Comparison of ENCODE assay signal across 7 mouse cellular contexts in the genomic region with DNA sequence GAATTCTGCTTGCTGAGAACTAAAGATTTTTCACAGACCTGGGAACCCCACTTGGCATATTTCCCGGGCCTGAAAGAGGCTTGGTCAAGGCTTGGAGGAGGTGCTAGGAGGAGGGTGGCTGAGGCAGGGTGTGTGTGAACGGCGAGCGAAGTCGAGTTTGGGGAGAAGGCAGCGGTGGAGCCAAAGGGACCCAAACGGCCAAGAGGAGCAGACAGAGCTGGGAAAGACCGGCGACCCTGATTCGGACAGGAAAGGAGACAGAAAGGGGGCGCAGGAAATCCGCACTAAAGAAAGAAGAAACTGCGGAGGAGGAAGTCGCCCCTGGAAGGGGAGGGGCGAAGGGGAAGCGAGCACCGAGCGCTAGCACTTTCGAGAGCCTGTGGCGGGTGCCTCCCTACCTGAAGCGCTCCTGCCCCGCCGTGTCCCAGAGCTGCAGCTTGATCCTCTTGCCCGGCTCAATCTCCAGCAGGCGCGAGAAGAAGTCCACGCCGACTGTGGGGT. TPM values are rescaled to one million over a fixed set of nuclear protein-coding genes. Genes with fewer than 3 reads are reported as not detected.
DNase-seq lines count a peak whose midpoint lies in the region; ATAC-seq and TF ChIP-seq lines count a peak whose summit lies in the region.

No protein-coding gene starts in this region.

- no peak for TF ChIP-seq CTCF in liver, adult 2 months (IDR thresholded peaks at IDR 0.05; ENCODE audit: low read depth, low read length)

- H3K9ac ChIP-seq in ES-E14 (ENCODE audit: insufficient read depth, low read depth, low read length, poor library complexity, severe bottlenecking) = peak overlapping the region; percentile 70
- peak overlapping the region; percentile 73 for H3K9ac ChIP-seq in forebrain, embryonic 13.5 days
- peak overlapping the region; percentile 62 for H3K9ac ChIP-seq in hindbrain, embryonic 12.5 days
- H3K9ac ChIP-seq in liver, adult 2 months (ENCODE audit: low read depth, low read length) = peak overlapping the region; percentile 38; the same call in 1 of the 2 replicates
- peak overlapping the region; percentile 60 for H3K9ac ChIP-seq in midbrain, embryonic 16.5 days (ENCODE audit: low read depth, low read length)

- H3K9me3 ChIP-seq in ES-E14 (ENCODE audit: control insufficient read depth, insufficient read depth, low read depth, low read length) = no peaks in the 10 kb centered on the region
- H3K9me3 ChIP-seq in forebrain, embryonic 13.5 days (replicated peaks) = no peaks in the 10 kb centered on the region
- no peaks in the 10 kb centered on the region for H3K9me3 ChIP-seq in hindbrain, embryonic 12.5 days (replicated peaks)
- H3K9me3 ChIP-seq in midbrain, embryonic 16.5 days (replicated peaks; ENCODE audit: control insufficient read depth, low read length, poor library complexity, severe bottlenecking) = no peaks in the 10 kb centered on the region

- in situ Hi-C loops in ES-E14 (cut with MboI; ENCODE audit: low sequenced_read_pairs in 2 of 2, unreplicated experiment in 2 of 2) = no loop called here

- TF ChIP-seq POLR2A in liver, adult 2 months (IDR thresholded peaks at IDR 0.05; ENCODE audit: extremely low read depth, insufficient read depth, low read length) = no peak

- H3K36me3 ChIP-seq in ES-E14 (ENCODE audit: control insufficient read depth, insufficient read depth, low read length, poor library complexity, severe bottlenecking) = no peaks in the 10 kb centered on the region
- H3K36me3 ChIP-seq in forebrain, embryonic 13.5 days (ENCODE audit: poor library complexity, severe bottlenecking) = no peaks in the 10 kb centered on the region
- H3K36me3 ChIP-seq in hindbrain, embryonic 12.5 days = no peaks in the 10 kb centered on the region
- no peaks in the 10 kb centered on the region for H3K36me3 ChIP-seq in liver, adult 2 months (ENCODE audit: control insufficient read depth, insufficient read depth, low read length)
- no peaks in the 10 kb centered on the region for H3K36me3 ChIP-seq in midbrain, embryonic 16.5 days (ENCODE audit: control insufficient read depth, insufficient read depth, low read length)

- no peaks in the 10 kb centered on the region for H3K79me2 ChIP-seq in liver, adult 2 months (ENCODE audit: control insufficient read depth, insufficient read depth, low read length)

- no peaks in the 10 kb centered on the region for H3K4me1 ChIP-seq in ES-E14 (ENCODE audit: control insufficient read depth in 2 of 2, insufficient read depth in 2 of 2, low read length in 2 of 2, poor library complexity in 1 of 2)
- peaks cover 10% of the 10 kb centered on the region for H3K4me1 ChIP-seq in forebrain, embryonic 13.5 days
- H3K4me1 ChIP-seq in hindbrain, embryonic 12.5 days = peaks cover 10% of the 10 kb centered on the region
- no peaks in the 10 kb centered on the region for H3K4me1 ChIP-seq in liver, adult 2 months (ENCODE audit: control insufficient read depth, insufficient read depth, low read length)
- peaks cover 8% of the 10 kb centered on the region; the same call in 1 of the 2 replicates for H3K4me1 ChIP-seq in midbrain, embryonic 16.5 days (ENCODE audit: control insufficient read depth, insufficient read depth, low read length)

- ATAC-seq in forebrain, embryonic 13.5 days = peak; percentile 65
- peak; percentile 78 for ATAC-seq in hindbrain, embryonic 12.5 days (ENCODE audit: low FRiP score)
- peak; percentile 23 for ATAC-seq in midbrain, embryonic 16.5 days

- no peak overlapping the region for H3K27ac ChIP-seq in ES-E14 (ENCODE audit: insufficient read depth, low read depth, low read length, poor library complexity, severe bottlenecking)
- no peak overlapping the region for H3K27ac ChIP-seq in forebrain, embryonic 13.5 days
- H3K27ac ChIP-seq in hindbrain, embryonic 12.5 days = peak overlapping the region; percentile 52; the same call in 1 of the 2 replicates
- H3K27ac ChIP-seq in liver, adult 2 months (replicated peaks; ENCODE audit: insufficient read depth, low read depth, low read length) = peak overlapping the region; percentile 24
- no peak overlapping the region for H3K27ac ChIP-seq in midbrain, embryonic 16.5 days (ENCODE audit: low read length)

- H3K27me3 ChIP-seq in forebrain, embryonic 13.5 days = no peaks in the 10 kb centered on the region
- no peaks in the 10 kb centered on the region for H3K27me3 ChIP-seq in hindbrain, embryonic 12.5 days
- peaks cover 16% of the 10 kb centered on the region; the same call in 1 of the 2 replicates for H3K27me3 ChIP-seq in liver, adult 2 months (ENCODE audit: control insufficient read depth, insufficient read depth, low read length)
- no peaks in the 10 kb centered on the region for H3K27me3 ChIP-seq in midbrain, embryonic 16.5 days (ENCODE audit: control insufficient read depth, insufficient read depth, low read depth, low read length)

- under 1% methylated on average over 27 of the region's 28 CpGs for WGBS in forebrain, embryonic 13.5 days
- under 1% methylated on average over 28 of the region's 28 CpGs for WGBS in hindbrain, embryonic 12.5 days
- WGBS in liver, adult 2 months = 2% methylated on average over 28 of the region's 28 CpGs
- WGBS in midbrain, embryonic 16.5 days = 1% methylated on average over 24 of the region's 28 CpGs

- DNase-seq in ES-E14 (ENCODE audit: low read depth, low spot score) = peak; percentile 63
- DNase-seq in adrenal gland, postnatal 25 days = peak; percentile 2
- DNase-seq in liver, adult 2 months (ENCODE audit: extremely low read depth, low read depth, low spot score) = no peak
- DNase-seq in telencephalon, adult 2 months (ENCODE audit: low read depth, low spot score) = peak; percentile 17

- peak overlapping the region; percentile 76 for H3K4me2 ChIP-seq in forebrain, embryonic 13.5 days
- peak overlapping the region; percentile 78 for H3K4me2 ChIP-seq in hindbrain, embryonic 12.5 days (replicated peaks)
- H3K4me2 ChIP-seq in midbrain, embryonic 16.5 days (ENCODE audit: low read length) = peak overlapping the region; percentile 81

- H3K4me3 ChIP-seq in ES-E14 (ENCODE audit: insufficient read depth in 1 of 2, low read depth in 1 of 2, low read length in 2 of 2, poor library complexity in 1 of 2, severe bottlenecking in 1 of 2) = peak overlapping the region; percentile 85 to 89
- peak overlapping the region; percentile 65 for H3K4me3 ChIP-seq in forebrain, embryonic 13.5 days
- peak overlapping the region; percentile 72 for H3K4me3 ChIP-seq in hindbrain, embryonic 12.5 days
- peak overlapping the region; percentile 53 for H3K4me3 ChIP-seq in liver, adult 2 months (ENCODE audit: insufficient read depth, low read depth, low read length)
- H3K4me3 ChIP-seq in midbrain, embryonic 16.5 days (ENCODE audit: low read depth, low read length) = peak overlapping the region; percentile 59

TF ChIP-seq in ES-E14, 5 proteins besides CTCF, POLR2A, EP300 and RAD21:
- TF ChIP-seq HCFC1 (IDR thresholded peaks at IDR 0.05; ENCODE audit: borderline replicate concordance, insufficient read depth, low read length) (no peak; the same call in 1 of the 2 replicates), MAFK (IDR thresholded peaks at IDR 0.05; ENCODE audit: insufficient read depth, low read depth, low read length) (no peak), ZC3H11A (IDR thresholded peaks at IDR 0.05; ENCODE audit: borderline replicate concordance, low read depth, low read length) (no peak), ZNF384 (IDR thresholded peaks at IDR 0.05; ENCODE audit: low read depth, low read length) (no peak), CHD2 (IDR thresholded peaks at IDR 0.05; ENCODE audit: low read depth, low read length) (no peak)
TF ChIP-seq in ES-E14: peak in this region for 0.

RNA-seq across cellular contexts. Expression of gene Rab39, which starts 0.5 kb away (rescaled TPM):
- total RNA-seq in ES-E14 (2012; rRNA removed) = 1.1 and 1.8 TPM in 2 replicates
- total RNA-seq in adrenal gland, postnatal 25 days (2021) = 0.64 and 1.00 TPM in 2 replicates
- 3.1 and 4.2 TPM in 2 replicates for polyA plus RNA-seq in forebrain, embryonic 13.5 days (2015; fragmentation: Nextera tagmentation; extraction: Ambion mirVana)
- 3.1 and 3.2 TPM in 2 replicates for polyA plus RNA-seq in hindbrain, embryonic 12.5 days (2016; fragmentation: Nextera tagmentation; extraction: Ambion mirVana)
- total RNA-seq in liver, adult 2 months (2014; rRNA removed) = 0.83 and 1.0 TPM in 2 replicates
- 0.10 and 0.26 TPM in 2 replicates for polyA plus RNA-seq in liver, adult 2 months (2012; rRNA removed)
- polyA plus RNA-seq in midbrain, embryonic 16.5 days (2015; fragmentation: Nextera tagmentation; extraction: Ambion mirVana) = 2.0 and 2.2 TPM in 2 replicates

RNA-seq across cellular contexts. Expression of gene Cul5, which starts 35.7 kb away (rescaled TPM):
- 31.5 and 42.6 TPM in 2 replicates for total RNA-seq in ES-E14 (2012; rRNA removed)
- 32.2 and 41.6 TPM in 2 replicates for total RNA-seq in adrenal gland, postnatal 25 days (2021)
- 42.6 and 44.2 TPM in 2 replicates for polyA plus RNA-seq in forebrain, embryonic 13.5 days (2015; fragmentation: Nextera tagmentation; extraction: Ambion mirVana)
- 49.1 and 49.8 TPM in 2 replicates for polyA plus RNA-seq in hindbrain, embryonic 12.5 days (2016; fragmentation: Nextera tagmentation; extraction: Ambion mirVana)
- 15.4 and 18.0 TPM in 2 replicates for total RNA-seq in liver, adult 2 months (2014; rRNA removed)
- 2.3 and 2.4 TPM in 2 replicates for polyA plus RNA-seq in liver, adult 2 months (2012; rRNA removed)
- polyA plus RNA-seq in midbrain, embryonic 16.5 days (2015; fragmentation: Nextera tagmentation; extraction: Ambion mirVana) = 35.9 and 40.8 TPM in 2 replicates

Comparison
In these comparisons a context has a peak if more than half of its experiments do, and no peak if none do; other contexts are left out.
1. H3K27ac ChIP-seq: peak in hindbrain, embryonic 12.5 days (single experiment) and liver, adult 2 months (single experiment); none in ES-E14 (single experiment), forebrain, embryonic 13.5 days (single experiment) and midbrain, embryonic 16.5 days (single experiment).
2. ATAC-seq: peak in every context shown above with its lines; median percentile 78 in hindbrain, embryonic 12.5 days; 65 in forebrain, embryonic 13.5 days; 23 in midbrain, embryonic 16.5 days.
3. RNA of gene Cul5, which starts 35.7 kb away (polyA plus RNA-seq): 49.1 to 49.8 TPM in hindbrain, embryonic 12.5 days, 42.6 to 44.2 TPM in forebrain, embryonic 13.5 days and 35.9 to 40.8 TPM in midbrain, embryonic 16.5 days; 2.3 to 2.4 TPM in liver, adult 2 months; every median in the first group is over 10 times any median in the second.
4. Peak in every context shown above with its lines, with median percentiles within 50 percentile points of each other: H3K4me3 ChIP-seq, H3K9ac ChIP-seq and H3K4me2 ChIP-seq.